Mouse (Mus musculus): ENCODE results near the gene Scyl2.

- TF ChIP-seq JUND (conservative IDR thresholded peaks at IDR 0.05; ENCODE audit: low read depth, low read length), result no peak
- TF ChIP-seq CTCF (conservative IDR thresholded peaks at IDR 0.05 in 1 of 2, IDR thresholded peaks at IDR 0.05 in 1 of 2; ENCODE audit: low read depth in 2 of 2, low read length in 2 of 2), result no peak
- TF ChIP-seq POLR2A (IDR thresholded peaks at IDR 0.05; ENCODE audit: low read depth, low read length), result no peak
- TF ChIP-seq HCFC1 (IDR thresholded peaks at IDR 0.05; ENCODE audit: low read depth, low read length), result no peak
- no peak for TF ChIP-seq RAD21 (IDR thresholded peaks at IDR 0.05; ENCODE audit: low read depth, low read length)
- no peak for TF ChIP-seq USF2 (conservative IDR thresholded peaks at IDR 0.05; ENCODE audit: low read depth, low read length)
- TF ChIP-seq ZC3H11A (IDR thresholded peaks at IDR 0.05; ENCODE audit: low read depth, low read length), result no peak
- TF ChIP-seq CHD2 (IDR thresholded peaks at IDR 0.05; ENCODE audit: low read length), result no peak
- TF ChIP-seq EP300 (IDR thresholded peaks at IDR 0.05; ENCODE audit: low read length), result no peak
- no peak for TF ChIP-seq PAX5 (IDR thresholded peaks at IDR 0.05; ENCODE audit: low read length)
- TF ChIP-seq SMC3 (IDR thresholded peaks at IDR 0.05; ENCODE audit: low read depth, low read length), result no peak
- TF ChIP-seq UBTF (IDR thresholded peaks at IDR 0.05; ENCODE audit: low read depth, low read length), result no peak
- no peak for TF ChIP-seq RCOR1 (conservative IDR thresholded peaks at IDR 0.05; ENCODE audit: low read depth, low read length)
These were observed 39.2 kb downstream of the Scyl2 start for GRCm38 (mm10) chr10:89646918-89647317.
